Mouse (Mus musculus) intestine, embryonic 15.5 days (tissue): Measurements from ENCODE around the gene Hscb. TPM values are rescaled to one million over a fixed set of nuclear protein-coding genes. Genes with fewer than 3 reads are reported as not detected.

Experiments used
- polyA plus RNA-seq: library from polyadenylated mRNA; unstranded; fragments of >200 nt; fragmentation: Nextera tagmentation; extraction: Ambion mirVana; gene quantifications from 2 replicates; pipeline ENCODE4 v1.2.1, GENCODE M21; 2015

Gene Hscb
- polyA plus RNA-seq, 1 experiment from 2014 or later, result 36.7 TPM

Other genes with a start within 250 kb of the Hscb start
- 57.0 and 57.3 TPM in 2 replicates for gene Noc4l, start 186.4 kb downstream of the Hscb start, polyA plus RNA-seq
- 23.2 and 26.9 TPM in 2 replicates for gene Ddx51, start 186.3 kb downstream of the Hscb start, polyA plus RNA-seq
- 33.6 and 37.4 TPM in 2 replicates for gene Ep400, start 69.1 kb downstream of the Hscb start, polyA plus RNA-seq
- gene Pus1, start 59.1 kb downstream of the Hscb start, polyA plus RNA-seq, result 64.1 and 69.3 TPM in 2 replicates
- gene Ulk1, start 29.7 kb downstream of the Hscb start, polyA plus RNA-seq, result 10.3 and 12.4 TPM in 2 replicates
- 35.7 and 36.4 TPM in 2 replicates for gene Chek2, start 202 bp upstream of the Hscb start, polyA plus RNA-seq
- 6.9 and 8.0 TPM in 2 replicates for gene Ttc28, start 40.0 kb upstream of the Hscb start, polyA plus RNA-seq